Mouse (Mus musculus) erythroblast, embryonic 14.5 days (primary cell): ENCODE measurements around the gene Kifc3.

Source experiments
- GATA1 ChIP-seq: IDR thresholded peaks from 2 replicates; pipeline ENCODE4 v1.6.1; 2012; ENCODE audit warnings: low read length, inconsistent platforms, mixed read lengths
- TAL1 ChIP-seq: IDR thresholded peaks from 3 replicates; pipeline ENCODE4 v1.6.1; 2012; ENCODE audit warnings: low read length, inconsistent platforms, mixed read lengths

DNA sequence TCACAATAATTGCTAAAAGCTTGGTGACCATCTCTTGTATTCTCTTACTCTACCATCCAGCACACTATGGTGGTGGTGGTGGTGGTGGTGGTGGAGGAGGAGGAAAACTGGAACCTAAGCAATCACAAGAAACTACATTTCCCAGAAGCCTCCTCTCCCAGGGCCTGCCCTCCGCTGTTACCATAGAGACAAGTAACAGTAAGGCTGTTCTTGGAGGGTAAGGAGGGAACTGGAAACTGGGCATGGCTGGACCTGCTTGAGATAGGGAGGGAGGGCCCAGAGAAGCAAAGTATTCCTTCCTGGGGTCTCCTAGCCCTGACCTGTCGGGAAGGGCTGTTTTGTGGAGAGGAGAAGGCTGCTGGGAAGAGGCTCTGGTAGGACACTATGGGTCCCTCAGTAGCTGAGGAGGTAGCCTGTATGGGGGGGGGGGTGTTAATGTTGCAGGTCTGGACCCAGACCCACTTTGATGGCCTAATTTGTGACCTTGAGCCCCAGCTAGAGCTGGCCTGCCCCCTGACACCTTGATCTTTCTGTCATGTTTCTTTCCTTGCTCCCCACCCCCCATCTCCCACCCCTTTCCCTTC, 147.6 kb downstream of the Kifc3 start, which contains the start of gene Drc7:
- TF ChIP-seq GATA1 (no peak), TAL1 (no peak)
